Mouse (Mus musculus): Measurements from ENCODE around the gene Slc6a11. TPM values are rescaled to one million over a fixed set of nuclear protein-coding genes. Genes with fewer than 3 reads are reported as not detected.

The Slc6a11 gene
- total and polyA plus RNA-seq, 3 experiments = not detected

DNA sequence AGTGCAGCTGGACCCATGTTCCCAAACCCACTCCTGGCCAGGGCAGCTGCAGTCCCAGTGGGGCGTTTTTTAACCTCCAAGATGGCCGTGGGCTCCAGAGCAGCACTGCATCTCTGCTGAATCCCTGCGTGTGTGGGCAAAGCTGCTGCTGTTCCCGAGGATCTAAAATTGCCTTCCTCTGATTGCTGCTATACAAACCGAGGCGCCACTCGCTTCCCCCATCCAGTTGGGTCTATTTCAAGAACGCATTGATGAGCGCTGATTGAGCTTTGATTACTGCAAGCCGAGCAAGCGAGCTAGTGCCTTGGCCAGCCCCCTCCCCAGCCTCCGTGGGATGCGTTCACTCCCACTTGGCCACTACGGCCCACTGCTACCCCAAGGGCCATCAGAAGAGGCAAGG lies 123.9 kb downstream of the Slc6a11 start:
- H3K79me2 ChIP-seq (ENCODE audit: control insufficient read depth, insufficient read depth, low read length, poor library complexity) = no peaks in the 10 kb centered on the region
- H3K4me3 ChIP-seq (ENCODE audit: control insufficient read depth in 1 of 2, insufficient read depth in 1 of 2, low read depth in 2 of 2, low read length in 2 of 2) = no peak overlapping the region
- TF ChIP-seq ZC3H11A (IDR thresholded peaks at IDR 0.05; ENCODE audit: low read depth, low read length) = no peak
- TF ChIP-seq USF2 (IDR thresholded peaks at IDR 0.05; ENCODE audit: borderline replicate concordance in 1 of 2, insufficient read depth in 1 of 2, low read depth in 1 of 2, low read length in 2 of 2) = no peak
- no peak for TF ChIP-seq CHD1 (IDR thresholded peaks at IDR 0.05; ENCODE audit: low read depth, low read length)
- no peak for TF ChIP-seq POLR2A (IDR thresholded peaks at IDR 0.05; ENCODE audit: control insufficient read depth in 1 of 2, insufficient read depth in 1 of 2, low read depth in 1 of 2, low read length in 2 of 2, poor library complexity in 1 of 2)
- no peak for TF ChIP-seq EP300 (IDR thresholded peaks at IDR 0.05; ENCODE audit: low read depth in 1 of 2, low read length in 2 of 2)
- no peak for TF ChIP-seq JUND (IDR thresholded peaks at IDR 0.05; ENCODE audit: low read depth, low read length)
- no peak for TF ChIP-seq USF1 (IDR thresholded peaks at IDR 0.05; ENCODE audit: low read depth, low read length)
- TF ChIP-seq SMC3 (IDR thresholded peaks at IDR 0.05; ENCODE audit: low read depth, low read length) = no peak
- no peak for TF ChIP-seq ZKSCAN1 (IDR thresholded peaks at IDR 0.05; ENCODE audit: low read depth, low read length)
- TF ChIP-seq KAT2A (conservative IDR thresholded peaks at IDR 0.05; ENCODE audit: low read depth, low read length) = no peak
- TF ChIP-seq ELF1 (IDR thresholded peaks at IDR 0.05; ENCODE audit: low read depth, low read length) = no peak
- TF ChIP-seq ZNF384 (IDR thresholded peaks at IDR 0.05; ENCODE audit: low read depth, low read length) = no peak
- TF ChIP-seq RAD21 (IDR thresholded peaks at IDR 0.05; ENCODE audit: low read depth, low read length) = no peak
- no peak for TF ChIP-seq BHLHE40 (IDR thresholded peaks at IDR 0.05; ENCODE audit: borderline replicate concordance, low read depth, low read length)
- no peak for TF ChIP-seq TBP (IDR thresholded peaks at IDR 0.05; ENCODE audit: low read depth, low read length)
- TF ChIP-seq TAL1 (IDR thresholded peaks at IDR 0.05; ENCODE audit: low read length) = no peak
- H3K36me3 ChIP-seq (ENCODE audit: control insufficient read depth in 1 of 2, insufficient read depth in 2 of 2, low read length in 2 of 2) = no peaks in the 10 kb centered on the region
- no peaks in the 10 kb centered on the region for H3K9me3 ChIP-seq (replicated peaks; ENCODE audit: insufficient read depth, low read length)
- no peak overlapping the region for H3K27ac ChIP-seq (ENCODE audit: control insufficient read depth, low read depth, low read length)
- H3K9ac ChIP-seq (ENCODE audit: control insufficient read depth, low read depth, low read length, poor library complexity, severe bottlenecking) = no peak overlapping the region
- no peaks in the 10 kb centered on the region for H3K4me1 ChIP-seq (ENCODE audit: control insufficient read depth in 1 of 2, insufficient read depth in 2 of 2, low read length in 2 of 2)
- DNase-seq (ENCODE audit: low read depth, low spot score) = no peak
- no peaks in the 10 kb centered on the region for H3K27me3 ChIP-seq (ENCODE audit: control insufficient read depth in 1 of 2, insufficient read depth in 2 of 2, low read length in 2 of 2)

DNA sequence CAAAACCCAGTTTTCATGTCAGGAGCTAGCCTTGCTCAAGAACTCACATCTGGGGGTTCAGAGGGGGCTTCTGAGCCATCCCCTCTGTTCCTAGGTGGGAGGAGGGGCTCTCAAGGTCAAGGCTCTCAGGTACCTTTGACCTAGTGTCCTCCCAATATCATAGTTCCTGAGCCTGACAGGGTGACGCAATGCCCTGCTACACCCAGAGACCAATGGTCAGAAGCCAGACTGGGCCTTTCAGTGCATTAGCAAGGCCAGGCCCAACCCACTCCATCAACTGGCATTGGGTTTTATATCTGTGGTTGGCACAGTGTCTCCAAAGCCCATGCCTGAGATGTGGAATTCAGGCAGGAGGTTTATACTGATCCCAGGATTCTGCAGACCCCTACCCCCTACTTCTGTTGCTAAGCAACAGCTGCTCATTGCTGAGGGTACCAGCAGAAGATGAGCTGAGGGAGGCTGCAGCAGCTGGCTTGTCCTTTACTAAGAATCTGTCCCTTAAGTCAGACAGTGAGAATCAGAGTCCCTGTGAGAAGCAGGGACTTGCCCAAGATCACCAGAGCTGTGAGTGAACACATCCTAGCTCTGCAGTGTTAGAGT lies 126.8 kb downstream of the Slc6a11 start:
- Histone ChIP-seq H3K9me3 (replicated peaks; ENCODE audit: insufficient read depth, low read length) (no peaks in the 10 kb centered on the region), H3K27me3 (ENCODE audit: control insufficient read depth in 1 of 2, insufficient read depth in 2 of 2, low read length in 2 of 2) (no peaks in the 10 kb centered on the region), H3K4me1 (ENCODE audit: control insufficient read depth in 1 of 2, insufficient read depth in 2 of 2, low read length in 2 of 2) (no peaks in the 10 kb centered on the region), H3K9ac (ENCODE audit: control insufficient read depth, low read depth, low read length, poor library complexity, severe bottlenecking) (no peak overlapping the region), H3K79me2 (ENCODE audit: control insufficient read depth, insufficient read depth, low read length, poor library complexity) (no peaks in the 10 kb centered on the region), H3K27ac (ENCODE audit: control insufficient read depth, low read depth, low read length) (no peak overlapping the region), H3K36me3 (ENCODE audit: control insufficient read depth in 1 of 2, insufficient read depth in 2 of 2, low read length in 2 of 2) (no peaks in the 10 kb centered on the region), H3K4me3 (ENCODE audit: control insufficient read depth in 1 of 2, insufficient read depth in 1 of 2, low read depth in 2 of 2, low read length in 2 of 2) (no peak overlapping the region)
- no peak for DNase-seq (ENCODE audit: low read depth, low spot score)
- TF ChIP-seq ETS1 (IDR thresholded peaks at IDR 0.05; ENCODE audit: low read depth, low read length) (no peak), JUND (IDR thresholded peaks at IDR 0.05; ENCODE audit: low read depth, low read length) (no peak), USF1 (IDR thresholded peaks at IDR 0.05; ENCODE audit: low read depth, low read length) (no peak), MAFK (IDR thresholded peaks at IDR 0.05; ENCODE audit: borderline replicate concordance, low read depth, low read length) (no peak), MYC (IDR thresholded peaks at IDR 0.05; ENCODE audit: low read depth, low read length) (no peak), ZKSCAN1 (IDR thresholded peaks at IDR 0.05; ENCODE audit: low read depth, low read length) (no peak), SMC3 (IDR thresholded peaks at IDR 0.05; ENCODE audit: low read depth, low read length) (no peak), ELF1 (IDR thresholded peaks at IDR 0.05; ENCODE audit: low read depth, low read length) (no peak), GATA1 (IDR thresholded peaks at IDR 0.05; ENCODE audit: low read depth, low read length) (no peak), MXI1 (IDR thresholded peaks at IDR 0.05; ENCODE audit: low read depth, low read length) (no peak), POLR2AphosphoS5 (IDR thresholded peaks at IDR 0.05; ENCODE audit: borderline replicate concordance, low read depth, low read length) (no peak), KAT2A (conservative IDR thresholded peaks at IDR 0.05; ENCODE audit: low read depth, low read length) (no peak), RCOR1 (IDR thresholded peaks at IDR 0.05; ENCODE audit: low read depth, low read length) (no peak), ZC3H11A (IDR thresholded peaks at IDR 0.05; ENCODE audit: low read depth, low read length) (no peak), CHD1 (IDR thresholded peaks at IDR 0.05; ENCODE audit: low read depth, low read length) (no peak), TBP (IDR thresholded peaks at IDR 0.05; ENCODE audit: low read depth, low read length) (no peak)

Measured in MEL (cell line).